Mouse (Mus musculus): ENCODE results near the gene Reps2.

DNA sequence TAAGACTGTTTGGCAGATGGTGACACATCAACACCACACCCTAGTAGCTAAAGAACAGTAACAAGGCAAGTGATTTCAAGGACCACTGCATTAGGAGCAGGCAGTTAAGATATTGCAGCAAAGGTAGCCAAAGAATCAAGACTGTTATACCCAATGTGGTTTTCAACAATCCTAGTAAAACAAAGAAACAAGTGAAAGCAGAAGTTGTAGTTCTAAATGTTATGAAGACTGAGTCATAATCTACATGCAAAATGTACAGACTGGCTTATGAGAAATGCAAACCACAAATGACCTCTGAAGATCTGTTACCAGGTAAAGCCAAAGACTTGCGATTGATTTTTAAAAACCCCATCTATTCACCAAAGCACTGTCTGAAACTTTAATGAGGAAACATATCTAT lies 101.5 kb downstream of the Reps2 start:
- TF ChIP-seq CTCF (IDR thresholded peaks at IDR 0.05; ENCODE audit: borderline replicate concordance, insufficient read depth, low read depth, low read length) = no peak
- TF ChIP-seq POLR2A (IDR thresholded peaks at IDR 0.05; ENCODE audit: borderline replicate concordance, insufficient read depth, low read length) = no peak
